Mouse (Mus musculus) intestine, embryonic 16.5 days (tissue): Measurements from ENCODE around the gene Tmprss9. TPM values are rescaled to one million over a fixed set of nuclear protein-coding genes. Genes with fewer than 3 reads are reported as not detected.

Experiments
- ATAC-seq: fragments of 200-750 bp; cut with Nextera tagmentation; 2 replicates; pipeline ENCODE4 v1.8.0; 2017; ENCODE audit warnings: moderate TSS enrichment, moderate library complexity
- H3K27ac ChIP-seq: fragments of 300-500 bp; sonication (generic); 2 replicates; pipeline ENCODE4 v1.5.1; 2014; ENCODE audit warnings: mild to moderate bottlenecking, low read length
- H3K27me3 ChIP-seq: fragments of 300-500 bp; sonication (generic); replicated peaks from 2 replicates; pipeline ENCODE4 v1.6.1; 2014; ENCODE audit warnings: low read length, control low read depth, mixed read lengths; ENCODE audit not compliant: control insufficient read depth, insufficient read depth
- H3K36me3 ChIP-seq: fragments of 300-500 bp; sonication (generic); 2 replicates; pipeline ENCODE4 v1.6.1; 2014; ENCODE audit warnings: low read length, control low read depth; ENCODE audit not compliant: control insufficient read depth, insufficient read depth
- H3K4me1 ChIP-seq: fragments of 300-500 bp; sonication (generic); 2 replicates; pipeline ENCODE4 v1.6.1; 2014; ENCODE audit warnings: low read length, control low read depth, mixed read lengths; ENCODE audit not compliant: control insufficient read depth, insufficient read depth
- H3K4me2 ChIP-seq: fragments of 300-500 bp; sonication (generic); 2 replicates; pipeline ENCODE4 v1.6.1; 2014; ENCODE audit warnings: low read depth, low read length, control low read depth
- H3K4me3 ChIP-seq: fragments of 300-500 bp; sonication (generic); 2 replicates; pipeline ENCODE4 v1.5.1; 2014; ENCODE audit warnings: mild to moderate bottlenecking, low read length
- H3K9ac ChIP-seq: fragments of 300-500 bp; sonication (generic); 2 replicates; pipeline ENCODE4 v1.6.1; 2014; ENCODE audit warnings: low read depth, low read length
- H3K9me3 ChIP-seq: fragments of 300-500 bp; sonication (generic); 2 replicates; pipeline ENCODE4 v1.6.1; 2016; ENCODE audit warnings: low read length, control low read depth; ENCODE audit not compliant: control insufficient read depth
- WGBS: fragments of 180-500 bp; shearing (Covaris S2); extraction: QIAGEN DNeasy Blood & Tissue Kit; methylation state at CpG from one replicate; pipeline ENCODE4 v1.1.7; 2014; 5-methylcytosine and 5-hydroxymethylcytosine counted together
- polyA plus RNA-seq: library from polyadenylated mRNA; unstranded; fragments of >200 nt; fragmentation: Nextera tagmentation; extraction: Ambion mirVana; gene quantifications from 2 replicates; pipeline ENCODE4 v1.2.1, GENCODE M21; 2015

Tmprss9 gene
- polyA plus RNA-seq, 1 experiment from 2014 or later = 0.06 TPM

DNA sequence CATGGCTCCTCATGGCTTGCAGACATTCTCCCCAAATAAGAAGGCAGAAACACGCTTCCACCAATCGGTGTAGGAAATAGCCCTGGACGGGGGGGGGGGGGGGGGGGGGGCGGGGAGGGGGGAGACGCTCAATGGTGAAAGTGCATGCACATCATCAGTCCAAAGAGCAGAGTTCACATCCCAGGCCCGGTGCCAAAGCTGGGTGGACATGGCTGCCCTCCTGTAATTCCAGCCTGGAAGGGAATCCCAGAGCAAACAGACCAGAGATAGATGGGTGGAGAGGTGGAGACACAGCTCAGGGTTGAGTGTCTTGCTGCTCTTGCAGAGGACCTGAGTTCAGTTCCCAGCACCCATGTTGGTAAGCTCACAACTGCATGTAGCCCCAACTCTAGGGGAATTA, 655 bp upstream of the Tmprss9 start:
- Histone ChIP-seq H3K4me3 (no peak overlapping the region), H3K9ac (no peak overlapping the region), H3K27me3 (no peaks in the 10 kb centered on the region), H3K4me1 (no peaks in the 10 kb centered on the region), H3K36me3 (peaks cover 3% of the 10 kb centered on the region; the same call in 1 of the 2 replicates), H3K4me2 (no peak overlapping the region), H3K27ac (no peak overlapping the region), H3K9me3 (no peaks in the 10 kb centered on the region)
- no peak for ATAC-seq
- 45% methylated on average over 5 of the region's 6 CpGs for WGBS

DNA sequence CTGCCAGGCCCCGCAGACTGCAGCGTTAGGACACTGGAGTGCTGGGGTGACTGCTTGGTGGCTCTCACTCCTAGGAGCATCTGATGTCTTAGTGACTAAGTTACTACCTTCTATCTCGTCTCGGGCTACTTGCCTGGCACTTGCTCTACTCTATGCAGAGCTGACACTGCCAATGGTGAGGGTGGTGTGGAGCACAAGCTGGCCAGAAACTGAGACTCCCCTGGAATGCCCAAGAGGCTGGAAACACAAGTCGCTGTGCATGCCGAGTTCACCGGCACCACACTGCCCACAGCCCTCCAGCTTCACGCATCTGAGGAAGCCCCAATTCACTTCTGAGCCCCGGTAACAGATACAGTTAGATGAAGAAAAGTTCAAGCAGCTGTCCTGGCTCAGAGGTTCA, 2.4 kb downstream of the Tmprss9 start:
- Histone ChIP-seq H3K27ac (no peak overlapping the region), H3K27me3 (no peaks in the 10 kb centered on the region), H3K9me3 (no peaks in the 10 kb centered on the region), H3K36me3 (no peaks in the 10 kb centered on the region), H3K4me3 (no peak overlapping the region), H3K4me1 (no peaks in the 10 kb centered on the region), H3K9ac (no peak overlapping the region), H3K4me2 (no peak overlapping the region)
- 74% methylated on average over 9 of the region's 9 CpGs for WGBS
- ATAC-seq = no peak

DNA sequence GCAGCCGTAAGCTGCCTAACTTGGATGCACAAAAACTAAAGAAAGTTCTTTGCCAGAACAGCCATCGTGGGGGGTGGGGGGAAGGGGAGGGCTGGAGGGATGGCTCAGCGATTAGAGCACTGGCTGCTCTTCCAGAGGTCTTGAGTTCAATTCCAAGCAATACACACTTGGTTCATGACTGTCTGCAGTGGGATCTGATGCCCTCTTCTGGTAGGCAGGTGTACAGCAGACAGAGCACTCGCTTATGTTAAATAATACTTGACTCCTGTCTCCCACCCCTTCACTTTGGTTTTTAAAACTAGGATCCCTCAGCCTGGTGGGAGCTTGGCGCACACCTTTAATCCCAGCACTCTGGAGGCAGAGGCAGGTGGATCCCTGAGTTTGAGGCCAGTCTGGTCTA, 4.4 kb downstream of the Tmprss9 start:
- WGBS = 27% methylated on average over 5 of the region's 5 CpGs
- Histone ChIP-seq H3K27me3 (no peaks in the 10 kb centered on the region), H3K36me3 (no peaks in the 10 kb centered on the region), H3K4me1 (no peaks in the 10 kb centered on the region), H3K9ac (no peak overlapping the region), H3K4me2 (no peak overlapping the region), H3K9me3 (no peaks in the 10 kb centered on the region), H3K4me3 (no peak overlapping the region), H3K27ac (no peak overlapping the region)
- ATAC-seq = peak; percentile 38; the same call in 1 of the 2 replicates

DNA sequence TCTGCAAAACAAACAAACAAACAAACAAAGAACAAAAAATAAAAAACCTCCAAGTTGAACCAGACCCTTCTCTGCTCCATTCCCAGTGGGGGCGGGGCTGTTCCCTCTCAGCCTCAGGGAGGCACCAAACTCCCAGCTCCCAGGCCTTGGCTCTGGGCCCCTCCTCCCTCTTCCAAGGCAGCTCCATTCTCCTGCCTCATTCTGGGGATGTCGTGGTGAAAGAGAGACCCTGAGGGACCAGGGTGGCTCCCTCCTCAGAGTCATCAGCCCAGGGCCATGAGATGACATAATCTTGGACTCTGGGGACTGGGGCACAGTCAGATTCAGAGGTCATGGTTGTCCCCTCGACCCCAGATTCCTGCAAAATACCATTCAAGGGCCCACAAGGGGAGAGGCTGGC, 4.9 kb downstream of the Tmprss9 start:
- WGBS = 19% methylated on average over 3 of the region's 3 CpGs
- H3K27me3 ChIP-seq = no peaks in the 10 kb centered on the region
- no peak for ATAC-seq
- H3K9ac ChIP-seq = no peak overlapping the region
- H3K27ac ChIP-seq = no peak overlapping the region
- H3K4me1 ChIP-seq = no peaks in the 10 kb centered on the region
- no peaks in the 10 kb centered on the region for H3K9me3 ChIP-seq
- no peak overlapping the region for H3K4me2 ChIP-seq
- no peaks in the 10 kb centered on the region for H3K36me3 ChIP-seq
- no peak overlapping the region for H3K4me3 ChIP-seq

DNA sequence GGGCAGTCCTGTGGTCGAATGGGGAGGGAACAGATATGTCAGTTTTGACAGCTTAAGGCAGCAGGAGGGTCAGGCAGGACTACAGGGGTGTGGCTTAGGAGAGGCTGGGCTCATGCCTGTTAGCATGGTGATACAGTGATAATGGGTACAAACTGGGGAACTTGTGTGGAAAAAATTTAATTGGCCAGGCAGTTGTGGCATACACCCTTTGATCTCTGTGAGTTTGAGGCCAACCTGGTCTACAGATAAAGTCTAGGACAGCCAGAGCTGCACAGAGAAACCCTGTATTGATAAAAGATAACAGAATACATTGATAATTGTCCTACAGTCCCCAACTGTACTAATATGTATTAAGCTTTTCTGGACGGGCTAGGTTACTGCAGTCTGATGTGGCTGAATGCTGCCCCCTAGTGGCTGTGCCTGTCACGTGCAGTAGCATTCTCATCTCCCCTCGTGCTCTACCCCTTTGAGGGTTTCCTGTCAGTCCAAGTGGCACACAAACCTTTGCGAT, 8.5 kb downstream of the Tmprss9 start:
- Histone ChIP-seq H3K9me3 (no peaks in the 10 kb centered on the region), H3K9ac (no peak overlapping the region), H3K4me3 (no peak overlapping the region), H3K27ac (no peak overlapping the region), H3K27me3 (no peaks in the 10 kb centered on the region), H3K36me3 (no peaks in the 10 kb centered on the region), H3K4me2 (no peak overlapping the region), H3K4me1 (no peaks in the 10 kb centered on the region)
- WGBS = 19% methylated on average over 5 of the region's 5 CpGs
- ATAC-seq = peak; percentile 54

DNA sequence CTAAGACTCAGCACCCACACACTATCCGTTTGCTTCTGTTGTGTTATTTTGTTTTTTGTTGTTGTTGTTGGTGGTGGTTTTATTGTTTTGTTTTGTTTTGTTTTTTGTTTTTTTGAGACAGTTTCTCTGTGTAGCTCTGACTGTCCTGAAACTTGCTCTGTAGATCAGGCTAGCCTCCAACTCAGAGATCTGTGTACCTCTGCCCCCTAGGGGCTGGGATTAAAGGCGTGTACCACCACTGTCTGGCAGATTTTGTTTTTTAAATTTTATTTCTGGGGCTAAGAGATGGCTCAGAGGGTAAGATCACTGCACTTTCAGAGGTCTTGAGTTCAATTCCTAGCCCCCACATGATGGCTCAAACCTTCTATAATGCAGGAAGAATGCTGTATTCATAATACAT, 9.3 kb downstream of the Tmprss9 start:
- no peaks in the 10 kb centered on the region for H3K9me3 ChIP-seq
- WGBS = 76% methylated on average over 2 of the region's 2 CpGs

DNA sequence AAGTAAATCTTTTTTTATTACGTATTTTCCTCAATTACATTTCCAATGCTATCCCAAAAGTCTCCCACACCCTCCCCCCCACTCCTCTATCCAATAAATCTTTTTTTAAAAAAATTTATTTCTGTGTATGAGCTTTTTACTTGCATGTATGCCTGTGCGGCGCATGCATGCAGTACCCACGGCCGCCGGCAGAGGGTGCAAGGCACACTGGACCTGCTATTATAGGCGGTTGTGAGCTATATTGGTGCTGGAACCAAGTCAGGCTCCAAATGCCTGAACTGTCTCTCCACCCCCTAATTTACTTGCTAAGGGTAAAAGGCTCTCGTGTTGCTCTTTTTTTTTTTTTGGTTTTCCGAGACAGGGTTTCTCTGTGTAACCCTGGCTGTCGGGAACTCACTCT, 9.7 kb downstream of the Tmprss9 start:
- no peak overlapping the region for H3K4me3 ChIP-seq
- 29% methylated on average over 10 of the region's 10 CpGs for WGBS
- H3K27me3 ChIP-seq = no peaks in the 10 kb centered on the region
- no peak overlapping the region for H3K4me2 ChIP-seq
- no peaks in the 10 kb centered on the region for H3K9me3 ChIP-seq
- H3K9ac ChIP-seq = no peak overlapping the region
- no peak for ATAC-seq
- no peaks in the 10 kb centered on the region for H3K36me3 ChIP-seq
- no peaks in the 10 kb centered on the region for H3K4me1 ChIP-seq
- no peak overlapping the region for H3K27ac ChIP-seq

More for the DNA sequence above, 9.3 kb downstream of the Tmprss9 start:
- no peak for ATAC-seq
- Histone ChIP-seq H3K4me2 (no peak overlapping the region), H3K36me3 (no peaks in the 10 kb centered on the region), H3K4me1 (no peaks in the 10 kb centered on the region), H3K27ac (no peak overlapping the region), H3K4me3 (no peak overlapping the region), H3K9ac (no peak overlapping the region), H3K27me3 (no peaks in the 10 kb centered on the region)

DNA sequence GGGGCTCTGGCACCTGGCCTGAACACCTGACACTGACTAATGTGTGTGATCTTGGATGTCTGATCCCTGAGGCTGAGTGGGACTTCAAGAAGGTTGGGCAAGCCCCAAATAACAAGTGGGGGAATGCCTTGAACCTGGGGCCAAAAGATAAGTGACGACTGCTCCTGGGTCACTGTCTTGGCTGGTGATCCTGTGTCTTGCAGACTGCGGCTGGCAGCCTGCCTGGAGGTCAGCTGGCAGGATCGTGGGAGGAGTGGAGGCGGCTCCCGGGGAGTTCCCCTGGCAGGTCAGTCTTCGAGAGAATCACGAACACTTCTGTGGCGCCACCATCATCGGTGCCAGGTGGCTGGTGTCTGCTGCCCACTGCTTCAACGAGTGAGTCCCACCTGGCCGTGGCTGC, 15.5 kb downstream of the Tmprss9 start:
- H3K27me3 ChIP-seq = 0 out of 2 replicates have a peak, but pooled peaks cover 8% of the 10 kb centered on the region
- H3K9ac ChIP-seq = no peak overlapping the region
- no peak overlapping the region for H3K4me3 ChIP-seq
- no peak overlapping the region for H3K27ac ChIP-seq
- H3K4me2 ChIP-seq = no peak overlapping the region
- no peaks in the 10 kb centered on the region for H3K4me1 ChIP-seq
- ATAC-seq = no peak
- no peaks in the 10 kb centered on the region for H3K36me3 ChIP-seq
- 58% methylated on average over 11 of the region's 11 CpGs for WGBS
- no peaks in the 10 kb centered on the region for H3K9me3 ChIP-seq

DNA sequence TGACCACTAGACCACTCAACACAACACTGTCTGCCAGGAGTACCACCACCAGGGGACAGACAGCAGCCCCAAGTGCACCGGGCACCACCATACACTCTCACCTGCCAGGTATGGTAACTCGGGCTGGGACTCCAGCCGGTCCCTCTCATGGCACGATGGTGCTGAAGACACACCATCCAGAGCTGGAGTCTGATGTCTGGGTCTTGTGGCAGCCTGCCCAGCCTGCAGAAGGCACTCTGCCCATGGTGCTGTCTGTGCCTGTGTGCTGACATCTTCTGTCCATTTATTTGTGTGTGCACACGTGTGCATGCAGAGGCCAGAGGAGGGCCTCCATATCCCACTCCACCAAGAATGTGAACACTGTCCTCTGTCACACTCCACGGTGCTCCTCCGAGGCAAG, 23.5 kb downstream of the Tmprss9 start:
- WGBS = 91% methylated on average over 7 of the region's 7 CpGs
- H3K36me3 ChIP-seq = peaks cover 7% of the 10 kb centered on the region; the same call in 1 of the 2 replicates
- H3K9me3 ChIP-seq = no peaks in the 10 kb centered on the region
- no peak overlapping the region for H3K27ac ChIP-seq
- no peak overlapping the region for H3K4me2 ChIP-seq
- no peak overlapping the region for H3K4me3 ChIP-seq
- peaks cover 12% of the 10 kb centered on the region for H3K4me1 ChIP-seq
- H3K9ac ChIP-seq = no peak overlapping the region
- ATAC-seq = no peak
- H3K27me3 ChIP-seq = no peaks in the 10 kb centered on the region

DNA sequence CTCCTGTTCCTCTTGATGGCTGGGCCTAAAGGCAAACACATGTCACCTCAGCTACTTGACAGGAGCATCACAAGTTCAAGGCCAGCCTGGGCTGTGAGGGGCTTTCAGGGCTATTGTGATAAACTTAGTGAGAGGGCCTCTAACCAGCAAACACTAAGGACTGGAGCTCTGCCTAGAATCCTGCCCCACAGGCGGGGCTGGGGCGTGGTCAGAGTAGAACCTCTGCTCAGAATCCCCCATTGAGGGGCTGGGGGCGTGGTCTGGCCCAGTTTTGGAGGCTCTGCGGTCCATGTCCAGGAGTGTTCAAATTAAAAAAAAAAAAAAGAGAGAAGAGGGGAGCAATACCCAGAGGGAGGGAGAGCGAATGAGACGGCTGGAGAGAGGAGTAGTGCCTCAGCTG, 24.0 kb downstream of the Tmprss9 start:
- H3K4me2 ChIP-seq = no peak overlapping the region
- peaks cover 12% of the 10 kb centered on the region for H3K4me1 ChIP-seq
- no peaks in the 10 kb centered on the region for H3K27me3 ChIP-seq
- no peak overlapping the region for H3K4me3 ChIP-seq
- no peak overlapping the region for H3K27ac ChIP-seq
- no peak overlapping the region for H3K9ac ChIP-seq
- 83% methylated on average over 6 of the region's 6 CpGs for WGBS
- H3K9me3 ChIP-seq = no peaks in the 10 kb centered on the region
- peaks cover 7% of the 10 kb centered on the region; the same call in 1 of the 2 replicates for H3K36me3 ChIP-seq
- ATAC-seq = no peak
